Mouse (Mus musculus): ENCODE results near the gene Abcc8.

The Abcc8 gene

DNA sequence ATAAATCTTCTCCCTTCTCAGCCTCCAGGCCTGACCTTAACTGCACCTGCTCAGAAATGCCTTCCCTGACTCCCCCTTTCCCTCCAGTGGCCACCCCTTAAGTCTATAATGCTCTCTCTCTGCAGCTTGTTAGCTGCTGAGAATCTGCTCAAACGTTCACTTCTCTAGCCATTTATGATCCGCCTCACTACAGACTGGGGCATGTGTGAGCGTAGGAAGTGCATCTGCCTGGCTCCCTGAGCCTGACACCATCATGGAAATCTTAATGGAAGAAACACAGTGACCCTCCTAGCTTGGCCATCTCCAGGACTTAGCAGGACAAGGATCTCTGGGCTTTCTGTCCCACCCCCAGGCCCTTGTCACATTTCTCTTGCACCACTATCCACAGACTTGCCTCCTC, 69.8 kb downstream of the Abcc8 start:
- no peak for DNase-seq (ENCODE audit: low read depth, low spot score)

DNA sequence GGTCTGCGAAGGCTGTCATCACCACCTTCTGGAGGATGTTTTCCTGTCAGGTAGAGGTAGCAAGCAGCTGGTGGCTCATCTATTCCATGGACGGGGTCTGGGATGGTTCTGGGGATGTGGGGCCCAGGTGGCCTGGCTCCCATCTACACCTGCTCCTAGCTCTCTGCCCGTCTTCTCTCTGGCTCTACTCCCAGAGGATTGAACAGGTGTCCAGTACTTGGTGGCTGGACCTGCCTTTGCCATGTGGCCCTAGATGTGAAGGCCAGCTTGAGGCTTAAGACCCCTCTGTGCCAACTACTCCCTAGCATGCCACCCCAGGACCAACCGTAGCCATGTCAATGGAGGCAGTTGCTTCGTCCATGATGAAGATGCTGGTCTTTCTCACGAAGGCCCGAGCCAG, 74.3 kb downstream of the Abcc8 start:
- no peak for DNase-seq (ENCODE audit: low read depth, low spot score)

DNA sequence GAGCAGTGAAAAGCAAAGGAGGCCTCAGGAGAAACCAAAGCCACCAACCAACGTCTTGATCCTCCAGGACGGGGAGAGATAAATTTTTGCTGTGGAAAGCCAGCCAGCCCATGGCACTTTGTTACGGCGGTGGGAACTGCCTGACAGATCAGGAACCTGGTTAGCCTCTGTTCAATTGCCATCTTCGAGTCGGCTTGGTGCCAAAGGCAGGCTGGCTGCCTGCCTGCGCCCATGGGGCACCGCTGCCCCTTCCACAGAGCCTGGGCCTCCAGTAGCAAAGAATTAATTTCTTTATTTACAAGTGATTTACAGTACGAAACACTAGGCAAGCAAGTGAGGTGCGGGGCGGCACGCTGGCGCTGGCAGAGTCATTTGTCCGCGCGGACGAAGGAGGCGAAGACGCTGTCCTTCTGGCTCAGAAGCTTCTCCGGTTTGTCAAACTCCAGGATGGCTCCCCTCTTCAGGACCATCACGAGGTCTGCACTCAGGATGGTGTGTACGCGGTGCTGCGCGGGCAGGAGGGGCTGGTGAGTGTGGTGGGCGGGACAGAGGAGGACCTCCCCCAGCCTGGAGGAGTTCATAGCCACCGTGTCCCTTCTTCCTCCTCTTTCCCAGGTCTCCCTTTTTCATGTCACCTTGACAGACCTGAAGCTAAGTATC, 75.4 kb downstream of the Abcc8 start:
- no peak for DNase-seq (ENCODE audit: low read depth, low spot score)

DNA sequence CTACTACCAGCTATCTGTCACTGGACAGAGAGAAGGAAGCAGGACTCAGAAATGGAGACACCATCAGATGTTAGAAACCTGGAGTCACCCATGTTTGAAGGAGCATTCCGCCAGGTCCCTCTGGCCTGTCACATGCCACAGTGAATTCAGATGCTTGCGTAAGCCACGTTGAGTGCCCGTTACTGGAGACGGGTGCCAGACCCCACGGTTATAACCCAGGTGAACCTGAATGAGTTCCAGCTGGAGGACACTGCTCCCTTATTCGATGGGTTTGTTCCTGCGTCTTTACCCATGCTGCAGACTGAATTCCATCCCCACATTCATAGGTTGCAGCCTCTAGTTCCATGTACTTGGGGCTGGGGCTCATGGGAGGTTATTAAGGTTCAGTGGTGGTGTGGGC, 76.1 kb downstream of the Abcc8 start:
- no peak for DNase-seq (ENCODE audit: low read depth, low spot score)

DNA sequence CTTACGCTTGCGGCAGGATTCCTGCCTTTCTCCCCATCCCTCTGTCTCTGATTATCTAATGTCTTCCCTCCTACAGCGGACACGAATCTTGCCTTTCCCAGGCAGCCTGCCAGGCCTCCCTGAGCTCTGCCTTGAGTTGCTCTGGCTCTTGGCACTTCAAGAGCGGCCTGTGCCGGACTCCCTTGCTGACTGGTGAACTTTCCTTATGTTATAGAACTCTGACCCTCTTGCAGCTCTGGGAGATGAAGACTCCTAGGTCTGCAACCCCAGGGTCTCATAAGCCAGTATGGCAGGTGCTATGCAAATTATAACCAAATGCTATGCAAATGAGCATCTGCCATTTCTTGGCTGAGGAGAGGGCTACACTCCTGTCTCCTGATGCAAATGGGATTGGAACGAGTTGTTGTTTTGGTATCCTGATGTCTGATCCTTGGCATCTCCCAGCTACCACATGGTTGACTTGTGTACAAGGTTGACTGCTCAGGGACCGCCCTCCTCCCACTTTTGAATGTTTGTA, 76.7 kb downstream of the Abcc8 start:
- peak; percentile 66 for DNase-seq (ENCODE audit: low read depth, low spot score)

DNA sequence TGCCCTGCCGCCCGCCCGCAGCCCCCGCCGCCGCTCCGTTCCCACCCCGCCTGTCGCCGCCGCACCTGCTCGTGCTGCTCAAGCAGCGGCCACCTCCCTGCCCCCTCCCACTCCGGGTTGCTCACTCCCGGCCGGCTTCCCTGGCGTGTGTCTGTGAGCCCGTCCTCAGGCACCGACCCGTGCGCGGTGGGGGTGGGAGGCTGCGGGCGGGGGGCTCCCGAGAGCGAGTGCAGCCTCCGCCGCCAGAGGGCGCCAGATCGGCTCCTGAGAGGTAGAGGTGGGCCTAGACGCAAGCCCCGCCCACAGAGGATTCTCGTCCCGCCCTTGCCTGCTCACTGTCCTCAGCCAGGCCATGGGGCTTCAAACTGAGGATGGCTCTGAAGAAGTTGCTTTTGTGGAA, 79.3 kb downstream of the Abcc8 start, which contains the start of gene Kcnj11:
Kcnj11 (minus strand) TSS at position 202 of the 400 bp plus-strand sequence.
- peak; percentile 49 for DNase-seq (ENCODE audit: low read depth, low spot score)

DNA sequence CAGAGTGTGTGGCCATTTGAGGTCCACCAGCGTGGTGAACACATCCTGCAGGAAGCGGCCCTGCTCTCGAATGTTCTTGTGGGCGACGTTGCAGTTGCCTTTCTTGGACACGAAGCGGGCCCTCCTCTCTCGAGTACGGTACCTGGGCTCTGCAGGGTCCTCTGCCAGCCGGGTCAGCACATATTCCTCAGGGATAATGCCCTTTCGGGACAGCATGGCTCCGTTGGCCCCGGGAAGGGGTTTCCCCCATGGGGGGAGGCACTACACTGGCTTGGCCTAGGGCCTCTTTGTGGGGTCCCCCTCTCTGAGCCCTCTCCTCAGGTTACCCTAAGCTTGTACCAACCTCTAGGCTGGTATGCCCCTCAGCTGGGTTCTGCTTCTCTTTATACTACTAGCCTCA, 80.2 kb downstream of the Abcc8 start:
- no peak for DNase-seq (ENCODE audit: low read depth, low spot score)

DNA sequence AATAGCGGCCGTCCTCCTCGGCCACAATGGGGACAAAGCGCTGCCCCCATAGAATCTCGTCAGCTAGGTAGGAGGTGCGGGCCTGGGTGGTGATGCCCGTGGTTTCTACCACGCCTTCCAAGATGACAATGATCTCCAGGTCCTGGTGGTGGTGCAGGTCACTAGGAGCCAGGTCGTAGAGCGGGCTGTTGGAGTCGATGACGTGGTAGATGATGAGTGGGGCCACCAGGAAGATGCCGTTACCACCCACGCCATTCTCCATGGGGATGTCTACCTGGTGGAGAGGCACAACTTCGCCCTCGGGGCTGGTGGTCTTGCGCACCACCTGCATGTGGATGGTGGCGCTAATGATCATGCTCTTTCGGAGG, 80.9 kb downstream of the Abcc8 start:
- no peak for DNase-seq (ENCODE audit: low read depth, low spot score)

DNA sequence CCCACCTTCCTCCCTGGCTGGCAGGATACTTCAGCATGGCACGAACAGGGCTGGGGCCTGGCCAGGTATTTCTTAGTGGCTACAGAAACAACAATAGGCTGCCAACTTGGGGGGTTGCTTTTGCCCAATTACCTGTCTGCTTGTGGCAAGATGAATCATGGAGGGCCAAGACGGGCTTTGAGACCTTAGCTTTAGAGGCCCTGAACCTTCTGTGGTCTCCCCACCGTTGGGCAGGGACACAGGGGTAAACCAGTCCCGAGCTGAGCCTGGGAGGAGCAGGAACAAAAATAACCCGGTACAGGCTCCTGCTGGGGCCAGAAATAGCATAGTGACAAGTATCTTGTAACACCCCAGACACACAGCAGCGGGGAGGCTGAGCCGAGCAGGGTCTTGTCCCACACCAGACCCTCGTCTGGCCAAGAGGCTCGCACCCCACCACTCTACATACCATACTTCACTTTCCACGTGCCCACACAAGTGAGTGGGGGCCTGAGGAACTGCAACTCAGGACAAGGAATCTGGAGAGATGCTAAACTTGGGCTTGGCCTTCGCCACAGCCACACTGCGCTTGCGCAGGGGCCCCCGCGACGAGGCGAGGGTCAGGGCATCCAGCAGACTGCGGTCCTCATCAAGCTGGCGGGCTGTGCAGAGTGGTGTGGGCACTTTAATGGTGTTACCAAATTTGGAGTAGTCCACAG, 81.5 kb downstream of the Abcc8 start:
- DNase-seq (ENCODE audit: low read depth, low spot score): no peak

DNA sequence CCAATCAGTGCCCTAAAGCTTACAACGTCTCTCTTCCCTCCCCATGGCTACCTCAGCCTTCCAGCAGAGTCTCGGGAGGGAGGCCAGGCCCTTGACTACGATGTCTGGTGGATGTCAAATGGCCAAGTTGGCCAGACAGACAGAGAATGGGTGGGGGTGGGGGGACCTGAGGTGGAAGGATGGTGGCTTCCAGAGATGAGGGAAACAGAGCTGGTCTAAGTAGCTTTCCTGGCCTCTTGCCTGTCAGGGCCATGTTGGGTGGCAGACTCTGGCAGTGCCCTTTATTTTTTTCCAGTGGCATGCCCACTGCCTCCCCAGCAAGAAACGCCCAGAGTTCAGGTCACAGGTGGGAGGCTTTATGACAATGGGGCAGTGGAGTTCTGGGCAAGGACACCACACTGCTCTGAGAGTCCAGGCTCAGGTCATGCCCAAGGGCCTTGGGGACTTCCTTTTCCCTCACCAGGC, 82.5 kb downstream of the Abcc8 start:
- no peak for DNase-seq (ENCODE audit: low read depth, low spot score)

DNA sequence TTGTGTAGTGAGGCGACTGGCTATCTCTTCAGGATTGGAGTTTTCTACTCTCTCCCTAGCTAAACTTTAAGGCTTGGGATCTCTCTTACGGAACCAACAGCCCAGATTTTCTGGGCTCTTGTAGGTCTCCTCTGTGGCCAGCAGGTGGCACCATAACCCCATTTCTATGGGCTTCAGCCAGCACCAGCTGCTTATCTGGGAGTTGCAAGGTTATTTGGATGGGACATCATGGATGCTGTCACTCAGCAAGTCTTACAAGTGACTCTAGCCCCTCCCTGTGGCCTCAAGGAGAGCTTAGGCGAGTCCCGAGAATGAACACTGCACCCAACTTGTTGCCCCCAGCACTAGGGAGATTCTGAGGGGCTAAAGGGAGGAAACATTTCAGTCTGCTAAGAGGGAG, 83.7 kb downstream of the Abcc8 start:
- DNase-seq (ENCODE audit: low read depth, low spot score): peak; percentile 49

DNA sequence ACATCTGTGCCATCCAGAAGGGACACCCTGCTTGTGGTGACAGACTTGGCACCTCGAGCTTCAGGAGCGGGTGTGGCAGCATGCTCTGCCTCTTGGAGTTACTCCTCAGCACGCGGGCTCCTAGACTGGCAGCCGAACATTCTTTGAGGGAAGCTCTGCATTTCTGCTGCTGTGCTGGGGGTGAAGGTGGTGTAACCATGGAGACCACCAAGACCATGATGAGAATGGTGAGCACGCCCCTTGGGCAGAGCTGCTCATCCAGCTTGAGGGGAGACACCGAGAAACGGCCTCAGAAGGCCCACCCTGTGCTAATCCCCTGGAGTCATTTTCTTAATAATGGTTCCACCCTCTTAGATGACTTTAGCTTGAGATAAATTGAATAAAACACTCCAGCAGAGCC, 87.0 kb downstream of the Abcc8 start:
- no peak for DNase-seq (ENCODE audit: low read depth, low spot score)

DNA sequence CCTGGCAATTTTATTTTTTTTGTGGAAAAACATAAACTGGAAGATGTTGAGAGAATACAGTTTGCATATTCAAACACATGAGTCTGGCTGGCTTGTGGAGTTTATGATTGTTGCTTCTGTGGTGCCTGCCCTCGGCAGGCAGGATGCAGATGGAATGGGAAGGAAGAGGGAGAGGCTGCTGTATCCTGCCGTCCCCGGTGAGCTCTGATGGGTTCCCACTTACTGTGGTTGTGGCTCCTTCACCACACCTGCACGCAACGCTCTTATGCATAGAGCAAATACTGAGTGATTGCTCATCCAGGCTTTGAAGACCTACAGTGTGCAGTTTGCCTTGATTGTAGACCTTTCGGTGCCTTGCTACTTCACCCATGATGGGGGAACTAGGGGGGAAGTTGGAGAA, 91.6 kb downstream of the Abcc8 start:
- DNase-seq (ENCODE audit: low read depth, low spot score): no peak

DNA sequence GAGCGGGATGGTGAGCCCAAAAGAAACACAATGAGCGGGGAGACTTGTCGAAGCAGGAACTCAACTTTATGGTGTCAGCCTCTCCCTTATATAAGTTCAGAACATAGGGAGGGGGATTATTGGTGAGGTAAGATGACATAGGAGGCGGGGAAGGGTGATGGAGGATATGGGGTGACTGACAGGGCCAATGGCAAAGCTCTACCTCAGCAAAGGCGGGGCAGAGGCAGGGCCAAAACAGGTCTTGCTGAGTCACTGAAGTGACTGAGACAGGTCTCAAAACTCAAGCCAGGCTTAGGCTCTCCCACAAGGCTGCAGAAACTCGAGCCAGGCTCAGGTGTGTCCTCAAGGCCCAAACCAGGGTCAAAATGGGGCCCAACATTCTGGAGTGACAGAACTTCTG, 93.5 kb downstream of the Abcc8 start:
- DNase-seq (ENCODE audit: low read depth, low spot score): no peak

DNA sequence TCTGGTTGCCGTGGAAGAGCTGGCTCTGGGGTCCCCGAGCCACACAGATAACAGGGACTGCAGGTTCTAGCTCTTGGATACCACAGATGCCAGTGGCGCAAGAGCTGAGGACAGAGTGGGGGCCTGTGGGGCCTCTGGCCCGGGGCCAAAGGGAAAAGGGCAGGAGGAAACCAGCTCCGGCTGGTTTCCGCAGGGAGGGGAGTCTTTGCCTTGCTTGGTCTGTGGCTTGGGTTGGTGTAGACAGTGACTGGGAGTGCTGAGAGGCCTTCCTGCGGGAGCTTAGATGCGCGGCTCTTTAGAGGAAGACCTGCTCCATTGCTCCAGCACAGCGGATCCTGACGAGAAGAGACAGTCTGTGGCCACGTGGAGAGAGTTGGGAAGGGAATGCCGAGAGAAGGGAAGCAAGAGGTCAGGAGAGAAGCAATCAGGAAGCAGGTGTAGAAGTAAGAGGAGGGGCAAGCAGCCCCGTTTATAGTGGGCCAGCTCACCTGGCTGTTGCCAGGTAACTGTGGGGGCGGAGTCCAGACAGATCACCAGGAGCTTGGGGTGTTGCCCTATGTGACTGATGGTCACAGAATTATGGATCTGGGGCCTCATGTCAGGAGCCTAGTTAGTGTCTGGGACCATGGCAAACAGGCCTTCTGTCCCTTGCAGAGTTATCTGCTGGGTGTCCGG, 94.9 kb downstream of the Abcc8 start:
- no peak for DNase-seq (ENCODE audit: low read depth, low spot score)

DNA sequence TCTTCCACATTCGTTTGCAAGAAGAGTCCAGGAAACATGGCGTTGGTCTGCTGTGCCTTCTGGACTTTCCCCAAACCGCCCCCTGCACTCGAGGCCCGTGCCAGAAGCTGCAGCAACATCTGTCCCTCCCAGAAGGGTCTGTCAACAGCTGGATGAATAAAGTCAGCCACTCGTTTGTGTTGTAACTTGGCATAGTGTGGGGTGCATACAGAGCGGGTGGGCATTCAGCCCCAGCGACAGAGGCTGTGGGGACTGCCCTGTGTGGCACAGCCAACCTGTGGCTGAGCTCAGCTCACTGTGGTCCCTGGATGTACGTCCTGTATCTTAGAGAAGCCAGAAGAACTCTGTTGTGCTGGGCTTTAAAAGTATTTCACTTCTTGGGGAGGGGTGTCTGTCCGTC, 95.8 kb downstream of the Abcc8 start:
- no peak for DNase-seq (ENCODE audit: low read depth, low spot score)

DNA sequence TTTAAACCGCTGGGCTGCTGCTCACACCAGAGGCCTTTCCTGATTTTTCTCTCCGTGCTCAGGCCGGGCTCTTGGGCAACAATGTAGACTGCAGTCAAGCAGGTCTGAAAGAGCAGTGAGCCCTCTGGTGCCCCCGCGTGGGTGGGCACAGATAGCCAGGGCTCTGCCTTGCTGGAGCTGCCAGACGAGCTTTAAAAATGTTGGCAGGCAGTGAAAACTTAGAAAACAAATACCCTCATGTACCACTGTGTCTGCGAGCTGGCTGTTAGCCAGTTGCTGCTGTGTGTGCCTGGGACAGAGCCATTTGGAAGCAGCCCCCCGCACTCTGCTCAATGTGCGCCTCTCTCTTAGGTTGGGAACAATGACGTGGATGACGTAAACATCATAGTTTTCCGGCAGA, 102.2 kb downstream of the Abcc8 start:
- DNase-seq (ENCODE audit: low read depth, low spot score): no peak

DNA sequence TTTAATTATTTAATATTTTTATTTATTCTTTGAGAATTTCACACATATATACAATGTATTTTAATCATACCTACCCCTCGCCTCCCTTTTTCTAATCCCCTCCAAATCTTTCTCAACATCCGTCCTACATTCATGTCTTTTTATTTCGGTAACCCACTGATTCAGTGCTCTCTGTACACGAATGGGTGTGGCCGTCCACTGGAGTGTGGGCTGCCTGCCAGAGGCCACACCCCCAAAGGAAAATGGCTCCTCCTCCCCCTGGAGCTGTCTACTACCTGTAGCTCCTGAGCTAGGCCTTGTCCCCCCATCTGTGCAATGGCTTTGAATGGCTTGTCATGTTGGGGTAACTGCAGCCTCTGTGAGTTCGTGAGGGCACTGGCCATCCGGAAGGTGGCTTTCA, 103.0 kb downstream of the Abcc8 start:
- no peak for DNase-seq (ENCODE audit: low read depth, low spot score)

DNA sequence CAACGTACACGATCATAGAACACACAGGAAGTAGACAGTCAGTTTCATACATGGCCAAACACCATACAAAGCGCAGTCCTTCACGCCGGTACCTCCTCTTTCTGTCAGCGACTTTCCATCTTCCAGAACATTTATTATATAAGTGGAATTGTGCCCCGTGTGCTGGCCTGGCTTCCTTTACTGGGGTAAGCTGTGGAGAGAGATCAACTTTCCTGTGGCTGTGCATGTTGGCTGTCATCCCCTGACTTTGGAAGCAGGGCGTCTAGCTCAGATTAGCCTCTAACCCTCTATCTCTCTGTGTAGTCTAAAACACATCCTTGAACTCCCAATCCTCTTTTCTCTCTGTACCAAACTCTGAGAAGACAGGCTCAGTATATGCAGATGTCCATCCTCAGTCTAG, 111.0 kb downstream of the Abcc8 start:
- DNase-seq (ENCODE audit: low read depth, low spot score): no peak

DNA sequence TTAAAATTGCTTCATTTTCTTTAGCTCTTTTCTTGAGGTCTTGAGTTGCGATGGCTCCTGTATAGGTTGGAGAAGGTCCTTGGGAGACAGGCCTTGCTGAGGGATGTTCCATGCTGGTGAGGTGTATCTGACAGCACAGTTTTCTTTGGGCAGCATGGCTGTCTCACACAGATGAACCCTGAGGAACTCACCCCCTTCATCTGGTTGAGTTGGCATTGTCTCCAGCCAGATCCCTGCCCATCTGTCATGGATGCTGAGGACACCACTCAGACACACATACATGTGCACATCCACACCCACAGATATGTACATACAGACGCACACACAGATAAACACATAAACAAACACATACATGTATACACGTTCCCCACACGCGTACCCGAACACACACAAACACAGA, 116.5 kb downstream of the Abcc8 start:
- DNase-seq (ENCODE audit: low read depth, low spot score): no peak

DNA sequence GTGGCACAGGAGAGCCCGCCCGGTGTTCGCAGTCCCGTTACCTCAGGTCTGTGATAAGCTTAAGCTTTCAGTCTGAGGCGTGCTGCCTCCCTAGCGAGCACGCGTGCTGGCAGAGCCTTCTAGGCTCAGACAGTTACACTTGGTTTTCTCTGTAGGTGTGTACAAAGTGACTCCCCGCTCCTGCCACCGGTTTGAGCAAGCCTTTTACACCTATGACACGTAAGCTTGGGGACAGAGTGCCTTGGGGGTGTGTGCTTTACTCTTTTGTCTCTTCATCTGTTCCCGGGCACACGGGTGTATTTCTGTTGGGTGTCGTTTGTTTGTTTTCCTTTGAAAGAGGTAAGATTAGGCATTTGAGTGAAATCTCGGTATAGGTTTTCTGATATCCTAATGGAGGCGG, 118.2 kb downstream of the Abcc8 start:
- no peak for DNase-seq (ENCODE audit: low read depth, low spot score)

DNA sequence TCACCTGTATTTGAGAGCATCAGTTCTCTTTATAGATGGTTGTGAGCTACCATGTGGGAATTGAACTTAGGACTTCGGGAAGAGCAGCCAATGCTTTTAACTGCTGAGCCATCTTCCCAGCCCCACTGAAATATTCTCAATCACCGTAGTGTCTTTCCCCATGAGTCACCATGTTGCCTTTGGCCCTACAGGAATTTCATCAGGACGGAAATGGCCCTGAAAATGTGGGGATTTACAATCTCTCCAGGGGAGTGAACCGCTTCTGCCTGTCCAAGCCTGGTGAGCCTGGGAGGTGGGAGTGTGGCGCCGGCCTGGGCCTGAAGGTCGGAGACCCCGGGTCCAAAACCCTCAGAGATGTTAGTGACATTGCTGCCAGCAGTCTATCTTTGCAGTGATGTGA, 119.1 kb downstream of the Abcc8 start:
- DNase-seq (ENCODE audit: low read depth, low spot score): no peak

DNA sequence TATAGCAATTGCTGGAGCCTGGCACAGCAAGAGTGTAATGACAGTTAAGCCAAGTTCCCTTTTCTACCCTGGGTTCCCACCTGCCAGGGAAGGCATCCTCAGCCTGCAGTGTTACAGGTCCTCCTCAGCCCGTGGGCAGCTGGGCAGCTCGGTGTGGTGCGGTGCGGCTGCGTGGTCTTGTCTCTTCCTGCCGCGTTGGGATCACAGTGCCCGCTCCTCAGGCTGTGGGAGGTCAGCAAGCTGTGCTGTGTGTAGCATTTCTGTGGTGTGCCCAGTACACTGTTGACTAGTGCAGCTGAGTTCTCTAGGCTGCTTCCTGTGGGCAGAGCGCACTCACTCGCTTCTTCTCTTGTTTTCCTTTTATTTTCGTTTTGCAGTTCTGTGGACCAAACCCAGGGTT, 121.0 kb downstream of the Abcc8 start:
- DNase-seq (ENCODE audit: low read depth, low spot score): no peak

Measured in brain, embryonic 18.5 days (tissue).